Mouse (Mus musculus): ENCODE measurements around the gene Tmem106a.

DNA sequence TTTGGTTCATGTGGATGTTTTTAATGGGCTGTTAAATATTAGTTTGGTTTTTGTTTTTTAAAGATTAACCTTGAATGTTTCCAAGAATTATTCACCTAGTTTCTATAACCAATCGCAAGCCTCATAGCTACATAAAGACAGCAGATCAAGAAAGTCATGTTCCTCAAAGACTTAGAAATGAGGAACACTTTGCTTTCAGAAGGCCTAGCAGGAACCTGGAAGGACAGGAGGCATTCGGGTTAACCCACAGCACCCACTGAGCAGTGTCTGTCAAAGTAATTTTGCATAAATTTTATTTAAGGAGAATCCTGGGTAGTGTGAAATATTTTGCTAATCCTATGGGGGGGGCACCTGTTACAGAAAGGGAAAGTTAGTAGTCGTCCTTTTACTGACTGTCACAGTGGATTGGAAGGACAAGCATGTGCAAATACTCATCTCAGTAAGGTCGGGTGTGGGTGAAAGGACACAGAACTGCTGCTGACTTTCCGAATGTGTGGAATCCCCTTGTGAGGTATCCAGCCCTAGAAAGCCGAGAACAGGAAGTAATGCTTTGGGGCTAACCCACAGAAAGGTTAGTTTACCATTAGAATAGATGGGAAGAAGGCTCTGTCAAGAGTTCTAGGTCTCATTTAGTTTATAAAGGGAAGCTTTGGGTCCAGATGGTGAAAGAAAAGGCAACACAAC is 819 bp upstream of the Tmem106a start:
- no peak for TF ChIP-seq POLR2A (IDR thresholded peaks at IDR 0.05; ENCODE audit: low read depth, low read length)
- no peak for TF ChIP-seq CTCF (IDR thresholded peaks at IDR 0.05; ENCODE audit: extremely low read depth, insufficient read length, insufficient replicate concordance, low read depth, low read length)

Measured in small intestine, adult 2 months (tissue).